Mouse (Mus musculus): ENCODE data around the gene Spry1. TPM values are rescaled to one million over a fixed set of nuclear protein-coding genes. Genes with fewer than 3 reads are reported as not detected.

Gene Spry1
- total RNA-seq, 2 experiments from 2014 or later, result 22.6 to 22.8 TPM

- intact Hi-C loops (cut with DNase I), result no loop called here
Measured at GRCm38 (mm10) chr3:37667119-37667467, 27.3 kb downstream of the Spry1 start.

GRCm38 (mm10) chr3:37667736-37668135, 28.0 kb downstream of the Spry1 start:
- DNase-seq (ENCODE audit: low spot score), result no peak
- intact Hi-C loops (cut with DNase I), result no loop called here

More at GRCm38 (mm10) chr3:37667119-37667467, 27.3 kb downstream of the Spry1 start:
- no peak for DNase-seq (ENCODE audit: low spot score)

GRCm38 (mm10) chr3:37668652-37669051, 28.9 kb downstream of the Spry1 start:
- intact Hi-C loops (cut with DNase I), result no loop called here
- no peak for DNase-seq (ENCODE audit: low spot score)

GRCm38 (mm10) chr3:37669100-37669499, 29.4 kb downstream of the Spry1 start:
- no peak for DNase-seq (ENCODE audit: low spot score)
- intact Hi-C loops (cut with DNase I), result no loop called here

GRCm38 (mm10) chr3:37672266-37673040, 32.7 kb downstream of the Spry1 start:
- intact Hi-C loops (cut with DNase I), result no loop called here
- DNase-seq (ENCODE audit: low spot score), result no peak

GRCm38 (mm10) chr3:37673513-37674261, 33.9 kb downstream of the Spry1 start:
- intact Hi-C loops (cut with DNase I), result no loop called here
- DNase-seq (ENCODE audit: low spot score), result no peak

GRCm38 (mm10) chr3:37675056-37675525, 35.3 kb downstream of the Spry1 start:
- intact Hi-C loops (cut with DNase I), result no loop called here
- DNase-seq (ENCODE audit: low spot score), result no peak

GRCm38 (mm10) chr3:37676291-37676690, 36.5 kb downstream of the Spry1 start:
- intact Hi-C loops (cut with DNase I), result no loop called here
- no peak for DNase-seq (ENCODE audit: low spot score)

- DNase-seq (ENCODE audit: low spot score), result no peak
- intact Hi-C loops (cut with DNase I), result no loop called here
Measured at GRCm38 (mm10) chr3:37686219-37686618, 46.5 kb downstream of the Spry1 start.

GRCm38 (mm10) chr3:37686751-37687150, 47.0 kb downstream of the Spry1 start:
- intact Hi-C loops (cut with DNase I), result no loop called here
- DNase-seq (ENCODE audit: low spot score), result no peak

- intact Hi-C loops (cut with DNase I), result no loop called here
- DNase-seq (ENCODE audit: low spot score), result peak; percentile 52
Measured at GRCm38 (mm10) chr3:37687158-37687980, 47.6 kb downstream of the Spry1 start.

GRCm38 (mm10) chr3:37692945-37693344, 53.2 kb downstream of the Spry1 start:
- intact Hi-C loops (cut with DNase I), result no loop called here
- DNase-seq (ENCODE audit: low spot score), result no peak

GRCm38 (mm10) chr3:37693552-37693951, 53.8 kb downstream of the Spry1 start:
- intact Hi-C loops (cut with DNase I), result no loop called here
- no peak for DNase-seq (ENCODE audit: low spot score)

Other genes starting within 250 kb of the Spry1 start
- 10 to 100 TPM; 11.9 to 13.7 TPM for gene Spata5, start 220.1 kb upstream of the Spry1 start, total RNA-seq (2021)
- 10 to 100 TPM; 28.2 to 30.5 TPM for gene Nudt6, start 219.7 kb upstream of the Spry1 start, total RNA-seq (2021)
- not detected for gene Gm5148, start 84.5 kb downstream of the Spry1 start, total RNA-seq (2021)

Measured in heart, postnatal 25 days (tissue).